9 mouse cellular contexts compared by ENCODE assay signal in genomic region chr7:126888852-126889251, GRCm38 (mm10). TPM values are rescaled to one million over a fixed set of nuclear protein-coding genes. Genes with fewer than 3 reads are reported as not detected.
A peak's percentile ranks its signal among the peaks of the same experiment; 100 is the strongest.
DNase-seq lines count a peak whose midpoint lies in the region; ATAC-seq and TF ChIP-seq lines count a peak whose summit lies in the region.
"Had no signal": no experiment of that assay in that cellular context is flagged by ENCODE, and none has a peak within 500 bp of the region (broad histone marks: within the 10 kb centered on the region; RNA-seq: fewer than 3 reads in every experiment).

No protein-coding gene starts in this region.

- ATAC-seq in liver, embryonic 12.5 days: no peak
- ATAC-seq in lung, postnatal 0 days: no peak

- H3K9ac ChIP-seq in liver, adult 2 months (ENCODE audit: low read depth, low read length): no peak overlapping the region
- no peak overlapping the region for H3K9ac ChIP-seq in liver, embryonic 12.5 days
- no peak overlapping the region for H3K9ac ChIP-seq in lung, postnatal 0 days (replicated peaks; ENCODE audit: low read depth)

- peak; percentile 35 for DNase-seq in embryo, embryonic 10 days (ENCODE audit: low spot score)
- no peak for DNase-seq in embryo, embryonic 9.5 days (ENCODE audit: extremely low spot score)
- no peak for DNase-seq in liver, adult 2 months (ENCODE audit: extremely low read depth, low read depth, low spot score)
- peak; percentile 24 for DNase-seq in WW6 (ENCODE audit: low read depth, low spot score)
- DNase-seq in lung, postnatal 0 days (ENCODE audit: low spot score): peak; percentile 56
- DNase-seq in frontal cortex, adult 2 months (ENCODE audit: extremely low spot score in 1 of 2, low spot score in 1 of 2): no peak
- DNase-seq in left cerebral cortex, postnatal 25 days (ENCODE audit: low spot score in 2 of 2): no peak

- no peak overlapping the region for H3K4me2 ChIP-seq in liver, embryonic 12.5 days
- H3K4me2 ChIP-seq in lung, postnatal 0 days (replicated peaks; ENCODE audit: low read depth, low read length): no peak overlapping the region

- no peaks in the 10 kb centered on the region for H3K27me3 ChIP-seq in liver, adult 2 months (ENCODE audit: control insufficient read depth, insufficient read depth, low read length)
- H3K27me3 ChIP-seq in liver, embryonic 12.5 days (replicated peaks): no peaks in the 10 kb centered on the region
- H3K27me3 ChIP-seq in lung, postnatal 0 days (replicated peaks; ENCODE audit: insufficient read depth, low read length): no peaks in the 10 kb centered on the region

- H3K79me2 ChIP-seq in liver, adult 2 months (ENCODE audit: control insufficient read depth, insufficient read depth, low read length): peaks cover 4% of the 10 kb centered on the region; the same call in 1 of the 2 replicates

- TF ChIP-seq CTCF in liver, adult 2 months (IDR thresholded peaks at IDR 0.05; ENCODE audit: low read depth, low read length): peak; percentile 70
- peak; percentile 82 for TF ChIP-seq CTCF in lung, postnatal 0 days (IDR thresholded peaks at IDR 0.05)

- no peak for TF ChIP-seq EP300 in lung, postnatal 0 days (IDR thresholded peaks at IDR 0.05)

- peaks cover 37% of the 10 kb centered on the region for H3K36me3 ChIP-seq in liver, adult 2 months (ENCODE audit: control insufficient read depth, insufficient read depth, low read length)
- peaks cover 18% of the 10 kb centered on the region for H3K36me3 ChIP-seq in liver, embryonic 12.5 days
- 0 out of 2 replicates have a peak, but pooled peaks cover 6% of the 10 kb centered on the region for H3K36me3 ChIP-seq in lung, postnatal 0 days (ENCODE audit: insufficient read depth, low read length)

- no peaks in the 10 kb centered on the region for H3K9me3 ChIP-seq in liver, embryonic 12.5 days (replicated peaks)
- H3K9me3 ChIP-seq in lung, postnatal 0 days (ENCODE audit: low read length): no peaks in the 10 kb centered on the region

- intact Hi-C loops in left cerebral cortex, postnatal 25 days (cut with DNase I): loop anchor here (5.0 kb wide), 1 partner anchor 38 kb away; the partner anchor contains the start of gene Kctd13

- no peak for TF ChIP-seq POLR2A in liver, adult 2 months (IDR thresholded peaks at IDR 0.05; ENCODE audit: extremely low read depth, insufficient read depth, low read length)

- 57% methylated on average over 7 of the region's 7 CpGs for WGBS in liver, adult 2 months
- 49% methylated on average over 7 of the region's 7 CpGs for WGBS in liver, embryonic 12.5 days (ENCODE audit: insufficient replicate concordance)
- 38% methylated on average over 7 of the region's 7 CpGs for WGBS in lung, postnatal 0 days

- peak overlapping the region; percentile 40; the same call in 1 of the 2 replicates for H3K4me3 ChIP-seq in liver, adult 2 months (ENCODE audit: insufficient read depth, low read depth, low read length)
- no peak overlapping the region for H3K4me3 ChIP-seq in liver, embryonic 12.5 days
- H3K4me3 ChIP-seq in lung, postnatal 0 days (ENCODE audit: low read depth, low read length): no peak overlapping the region
- H3K4me3 ChIP-seq: erythroblast, embryonic 14.5 days had no signal

- H3K4me1 ChIP-seq in liver, adult 2 months (ENCODE audit: control insufficient read depth, insufficient read depth, low read length): peaks cover 1% of the 10 kb centered on the region
- H3K4me1 ChIP-seq in liver, embryonic 12.5 days: peaks cover 11% of the 10 kb centered on the region
- no peaks in the 10 kb centered on the region for H3K4me1 ChIP-seq in lung, postnatal 0 days (ENCODE audit: insufficient read depth, low read depth, low read length)

- no peak overlapping the region for H3K27ac ChIP-seq in liver, adult 2 months (replicated peaks; ENCODE audit: insufficient read depth, low read depth, low read length)
- H3K27ac ChIP-seq in liver, embryonic 12.5 days: no peak overlapping the region
- no peak overlapping the region for H3K27ac ChIP-seq in lung, postnatal 0 days (ENCODE audit: low read length)

RNA-seq across cellular contexts. Expression of gene Taok2, which starts 4.3 kb away (rescaled TPM):
- total RNA-seq in liver, adult 2 months (2014; rRNA removed): 20.5 and 21.7 TPM in 2 replicates
- polyA plus RNA-seq in liver, adult 2 months (2012; rRNA removed): 28.5 and 42.7 TPM in 2 replicates
- polyA plus RNA-seq in liver, embryonic 12.5 days (2016; fragmentation: Nextera tagmentation; extraction: Ambion mirVana): 20.1 and 20.6 TPM in 2 replicates
- polyA plus RNA-seq in lung, postnatal 0 days (2015; fragmentation: Nextera tagmentation; extraction: Ambion mirVana): 36.1 and 39.0 TPM in 2 replicates
- polyA plus RNA-seq in frontal cortex, adult 2 months (2012; rRNA removed): 105 and 110 TPM in 2 replicates
- 100 to 1,000 TPM; 149 to 154 TPM for total RNA-seq in left cerebral cortex, postnatal 25 days (2021)

RNA-seq across cellular contexts. Expression of gene Ino80e, which starts 26.7 kb away (rescaled TPM):
- 2.5 and 4.8 TPM in 2 replicates for total RNA-seq in liver, adult 2 months (2014; rRNA removed)
- polyA plus RNA-seq in liver, adult 2 months (2012; rRNA removed): 16.3 and 18.5 TPM in 2 replicates
- 70.5 and 73.0 TPM in 2 replicates for polyA plus RNA-seq in liver, embryonic 12.5 days (2016; fragmentation: Nextera tagmentation; extraction: Ambion mirVana)
- 52.2 and 54.7 TPM in 2 replicates for polyA plus RNA-seq in lung, postnatal 0 days (2015; fragmentation: Nextera tagmentation; extraction: Ambion mirVana)
- polyA plus RNA-seq in frontal cortex, adult 2 months (2012; rRNA removed): 56.0 and 58.8 TPM in 2 replicates
- 10 to 100 TPM; 44.9 to 49.9 TPM for total RNA-seq in left cerebral cortex, postnatal 25 days (2021)

RNA-seq across cellular contexts. Expression of gene Hirip3, which starts 27.1 kb away (rescaled TPM):
- 1.0 and 1.5 TPM in 2 replicates for total RNA-seq in liver, adult 2 months (2014; rRNA removed)
- polyA plus RNA-seq in liver, adult 2 months (2012; rRNA removed): 1.00 and 2.4 TPM in 2 replicates
- 20.3 and 22.0 TPM in 2 replicates for polyA plus RNA-seq in liver, embryonic 12.5 days (2016; fragmentation: Nextera tagmentation; extraction: Ambion mirVana)
- 8.4 and 9.3 TPM in 2 replicates for polyA plus RNA-seq in lung, postnatal 0 days (2015; fragmentation: Nextera tagmentation; extraction: Ambion mirVana)
- 89.0 and 92.5 TPM in 2 replicates for polyA plus RNA-seq in frontal cortex, adult 2 months (2012; rRNA removed)
- total RNA-seq in left cerebral cortex, postnatal 25 days (2021): 10 to 100 TPM; 25.5 to 35.0 TPM

RNA-seq across cellular contexts. Expression of gene Tmem219, which starts 33.9 kb away (rescaled TPM):
- 78.4 and 98.6 TPM in 2 replicates for total RNA-seq in liver, adult 2 months (2014; rRNA removed)
- polyA plus RNA-seq in liver, adult 2 months (2012; rRNA removed): 94.9 and 120 TPM in 2 replicates
- 16.7 and 16.9 TPM in 2 replicates for polyA plus RNA-seq in liver, embryonic 12.5 days (2016; fragmentation: Nextera tagmentation; extraction: Ambion mirVana)
- polyA plus RNA-seq in lung, postnatal 0 days (2015; fragmentation: Nextera tagmentation; extraction: Ambion mirVana): 42.5 and 45.0 TPM in 2 replicates
- polyA plus RNA-seq in frontal cortex, adult 2 months (2012; rRNA removed): 27.7 and 30.9 TPM in 2 replicates
- 10 to 100 TPM; 20.2 to 22.3 TPM for total RNA-seq in left cerebral cortex, postnatal 25 days (2021)

RNA-seq across cellular contexts. Expression of gene Kctd13, which starts 39.8 kb away (rescaled TPM):
- total RNA-seq in liver, adult 2 months (2014; rRNA removed): 2.1 and 3.4 TPM in 2 replicates
- polyA plus RNA-seq in liver, adult 2 months (2012; rRNA removed): 5.8 and 7.6 TPM in 2 replicates
- 10.3 and 10.7 TPM in 2 replicates for polyA plus RNA-seq in liver, embryonic 12.5 days (2016; fragmentation: Nextera tagmentation; extraction: Ambion mirVana)
- polyA plus RNA-seq in lung, postnatal 0 days (2015; fragmentation: Nextera tagmentation; extraction: Ambion mirVana): 12.1 and 14.9 TPM in 2 replicates
- 163 and 171 TPM in 2 replicates for polyA plus RNA-seq in frontal cortex, adult 2 months (2012; rRNA removed)
- total RNA-seq in left cerebral cortex, postnatal 25 days (2021): 100 to 1,000 TPM; 139 TPM

Comparison
In these comparisons a context has a peak if more than half of its experiments do, and no peak if none do; other contexts are left out.
1. DNase-seq: peak in embryo, embryonic 10 days (single experiment), WW6 (single experiment) and lung, postnatal 0 days (single experiment); none in embryo, embryonic 9.5 days (single experiment), liver, adult 2 months (single experiment), frontal cortex, adult 2 months (0 of 2) and left cerebral cortex, postnatal 25 days (0 of 2).